Mouse (Mus musculus): ENCODE data around the gene Nup107.

DNA sequence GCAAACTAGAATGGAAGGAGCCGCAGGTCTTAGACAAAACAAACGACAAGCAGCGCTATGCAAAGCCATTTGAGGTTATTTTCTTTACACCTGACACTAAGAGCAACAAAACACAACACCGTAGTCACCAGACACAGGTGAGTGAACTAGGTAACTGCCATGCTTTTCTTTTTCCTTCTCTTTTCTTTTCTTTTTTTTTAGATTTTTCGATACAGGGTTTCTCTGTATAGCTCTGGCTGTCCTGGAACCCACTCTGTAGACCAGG, 25.7 kb downstream of the Nup107 start:
- TF ChIP-seq GATA1 (IDR thresholded peaks at IDR 0.05; ENCODE audit: low read depth, low read length), result no peak
- no peak for TF ChIP-seq POLR2A (IDR thresholded peaks at IDR 0.05; ENCODE audit: control insufficient read depth in 1 of 2, insufficient read depth in 1 of 2, low read depth in 1 of 2, low read length in 2 of 2, poor library complexity in 1 of 2)
- TF ChIP-seq TBP (IDR thresholded peaks at IDR 0.05; ENCODE audit: low read depth, low read length), result no peak
- no peak for TF ChIP-seq ZKSCAN1 (IDR thresholded peaks at IDR 0.05; ENCODE audit: low read depth, low read length)
